Mouse (Mus musculus) hindbrain, embryonic 11.5 days (tissue): ENCODE results near the gene Cyp2c23. TPM values are rescaled to one million over a fixed set of nuclear protein-coding genes. Genes with fewer than 3 reads are reported as not detected.

Source experiments
- ATAC-seq: fragments of 200-750 bp; cut with Nextera tagmentation; 2 replicates; pipeline ENCODE4 v1.8.0; 2017; ENCODE audit warnings: mild to moderate bottlenecking, moderate TSS enrichment, moderate library complexity; ENCODE audit not compliant: low FRiP score
- DNase-seq: peaks from one replicate; pipeline ENCODE4 v3.0.0-alpha.2; 2015; ENCODE audit warnings: low spot score
- H3K27ac ChIP-seq: fragments of 300-500 bp; sonication (generic); 2 replicates; pipeline ENCODE4 v1.5.1; 2014; ENCODE audit warnings: mild to moderate bottlenecking, low read depth, low read length
- H3K27me3 ChIP-seq: fragments of 300-500 bp; sonication (generic); 2 replicates; pipeline ENCODE4 v1.6.1; 2014; ENCODE audit warnings: mild to moderate bottlenecking, low read length, moderate library complexity, mixed read lengths; ENCODE audit not compliant: control insufficient read depth, insufficient read depth
- H3K36me3 ChIP-seq: fragments of 300-500 bp; sonication (generic); 2 replicates; pipeline ENCODE4 v1.6.1; 2014; ENCODE audit warnings: mild to moderate bottlenecking, low read length, moderate library complexity, mixed read lengths; ENCODE audit not compliant: control insufficient read depth, insufficient read depth
- H3K4me1 ChIP-seq: fragments of 300-500 bp; sonication (generic); replicated peaks from 2 replicates; pipeline ENCODE4 v1.6.1; 2014; ENCODE audit warnings: low read length, mixed read lengths; ENCODE audit not compliant: control insufficient read depth, insufficient read depth
- H3K4me2 ChIP-seq: fragments of 300-500 bp; sonication (generic); replicated peaks from 2 replicates; pipeline ENCODE4 v1.6.1; 2014; ENCODE audit warnings: mild to moderate bottlenecking, low read depth, low read length
- H3K4me3 ChIP-seq: fragments of 300-500 bp; sonication (generic); 2 replicates; pipeline ENCODE4 v1.5.1; 2014; ENCODE audit warnings: low read depth, low read length
- H3K9ac ChIP-seq: fragments of 300-500 bp; sonication (generic); 2 replicates; pipeline ENCODE4 v1.6.1; 2014; ENCODE audit warnings: low read depth, low read length
- H3K9me3 ChIP-seq: fragments of 300-500 bp; sonication (generic); 2 replicates; pipeline ENCODE4 v1.6.1; 2016; ENCODE audit warnings: low read length; ENCODE audit not compliant: control insufficient read depth
- WGBS: fragments of 180-500 bp; shearing (Covaris S2); extraction: QIAGEN DNeasy Blood & Tissue Kit; methylation state at CpG from one replicate; pipeline ENCODE4 v1.1.7; 2014; 5-methylcytosine and 5-hydroxymethylcytosine counted together
- polyA plus RNA-seq: library from polyadenylated mRNA; unstranded; fragments of >200 nt; fragmentation: Nextera tagmentation; extraction: Ambion mirVana; gene quantifications from 2 replicates; pipeline ENCODE4 v1.2.1, GENCODE M21; 2014

The Cyp2c23 gene
- polyA plus RNA-seq, 1 experiment from 2014 or later, result not detected

DNA sequence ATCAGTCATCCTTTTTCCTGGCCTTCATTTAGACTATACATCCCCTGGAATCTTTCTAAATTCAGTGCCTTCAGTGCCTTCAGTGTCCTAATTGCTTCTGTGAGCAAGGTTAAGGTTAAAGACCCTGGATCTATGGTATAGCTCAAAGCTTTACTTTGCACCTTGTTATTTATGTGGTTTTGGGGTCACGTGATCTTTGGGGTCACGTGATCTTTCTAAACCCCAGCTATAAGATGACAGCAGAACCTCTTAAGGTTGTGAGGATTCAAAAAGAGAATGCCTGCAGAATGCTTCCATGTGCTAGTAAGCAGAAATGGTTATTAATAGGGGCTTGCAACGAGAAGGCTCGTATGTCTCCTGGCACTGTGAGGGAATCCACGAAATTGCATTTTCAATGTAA lies 4.4 kb upstream of the Cyp2c23 start:
- Histone ChIP-seq H3K9ac (no peak overlapping the region), H3K4me3 (no peak overlapping the region), H3K9me3 (no peaks in the 10 kb centered on the region), H3K27me3 (no peaks in the 10 kb centered on the region), H3K4me2 (no peak overlapping the region), H3K36me3 (no peaks in the 10 kb centered on the region), H3K27ac (no peak overlapping the region), H3K4me1 (no peaks in the 10 kb centered on the region)
- ATAC-seq (no peak), DNase-seq (no peak)
- 91% methylated on average over 5 of the region's 5 CpGs for WGBS

DNA sequence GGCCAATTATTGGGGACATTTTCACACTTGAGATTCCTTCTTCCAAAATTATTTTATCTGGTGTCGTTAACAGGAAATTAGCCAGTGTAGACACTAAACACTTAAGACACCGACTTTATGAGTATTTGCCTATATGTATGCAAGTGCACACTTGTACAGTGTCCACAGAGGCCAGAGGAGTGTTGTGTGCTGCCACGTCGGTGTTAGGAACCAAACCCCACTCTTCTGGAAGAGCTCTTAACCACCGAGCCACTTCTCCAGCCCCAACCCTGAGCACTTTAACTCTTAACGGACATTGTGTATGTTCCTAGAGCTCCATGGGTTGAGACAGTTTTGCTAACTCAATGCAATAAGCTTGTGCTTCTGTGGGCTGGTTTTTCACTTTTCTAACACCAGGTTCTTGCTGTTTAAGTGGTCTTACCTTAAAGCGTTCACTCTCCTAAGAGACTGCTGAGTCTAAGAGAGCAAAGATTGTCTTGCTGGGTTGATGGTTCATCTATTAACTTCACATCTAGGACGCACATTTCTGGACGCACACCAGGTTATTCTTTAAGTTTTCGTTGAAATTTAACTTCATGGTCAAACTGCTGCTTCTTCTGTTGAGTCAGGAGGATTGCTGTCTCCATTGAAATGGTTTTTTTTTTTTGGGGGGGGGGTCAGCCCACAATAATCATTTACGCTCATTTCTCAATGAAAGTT lies 3.2 kb upstream of the Cyp2c23 start:
- Histone ChIP-seq H3K27ac (no peak overlapping the region), H3K27me3 (no peaks in the 10 kb centered on the region)

DNA sequence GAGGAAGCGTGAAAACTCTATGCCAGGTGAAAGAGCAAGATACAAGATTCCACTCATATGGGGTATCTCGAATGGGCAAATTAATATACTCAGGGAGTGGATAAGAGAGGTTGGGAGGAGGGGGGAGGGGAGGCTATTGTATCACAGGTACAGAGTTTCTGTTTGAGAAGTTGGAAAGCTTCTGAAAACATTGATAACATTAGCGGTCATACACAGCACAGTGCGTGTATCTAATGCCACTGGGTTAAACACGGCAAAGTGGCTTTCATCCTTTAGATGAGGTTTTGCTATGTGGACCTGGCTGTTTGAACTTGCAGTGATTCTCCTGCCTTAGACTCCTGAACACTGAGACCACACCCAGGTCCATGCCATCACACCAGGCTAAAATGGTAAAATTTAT lies 1.0 kb upstream of the Cyp2c23 start:
- no peaks in the 10 kb centered on the region for H3K27me3 ChIP-seq
- H3K4me2 ChIP-seq, result no peak overlapping the region
- H3K4me3 ChIP-seq, result no peak overlapping the region
- H3K9me3 ChIP-seq, result no peaks in the 10 kb centered on the region
- no peaks in the 10 kb centered on the region for H3K36me3 ChIP-seq
- no peaks in the 10 kb centered on the region for H3K4me1 ChIP-seq
- no peak overlapping the region for H3K27ac ChIP-seq
- no peak for DNase-seq
- no peak overlapping the region for H3K9ac ChIP-seq
- ATAC-seq, result no peak
- 95% methylated on average over 5 of the region's 5 CpGs for WGBS

More for the DNA sequence above, 3.2 kb upstream of the Cyp2c23 start:
- WGBS, result 91% methylated on average over 11 of the region's 11 CpGs
- DNase-seq (no peak), ATAC-seq (no peak)
- no peaks in the 10 kb centered on the region for H3K9me3 ChIP-seq
- H3K4me2 ChIP-seq, result no peak overlapping the region
- H3K9ac ChIP-seq, result no peak overlapping the region
- H3K36me3 ChIP-seq, result no peaks in the 10 kb centered on the region
- H3K4me3 ChIP-seq, result no peak overlapping the region
- H3K4me1 ChIP-seq, result no peaks in the 10 kb centered on the region

DNA sequence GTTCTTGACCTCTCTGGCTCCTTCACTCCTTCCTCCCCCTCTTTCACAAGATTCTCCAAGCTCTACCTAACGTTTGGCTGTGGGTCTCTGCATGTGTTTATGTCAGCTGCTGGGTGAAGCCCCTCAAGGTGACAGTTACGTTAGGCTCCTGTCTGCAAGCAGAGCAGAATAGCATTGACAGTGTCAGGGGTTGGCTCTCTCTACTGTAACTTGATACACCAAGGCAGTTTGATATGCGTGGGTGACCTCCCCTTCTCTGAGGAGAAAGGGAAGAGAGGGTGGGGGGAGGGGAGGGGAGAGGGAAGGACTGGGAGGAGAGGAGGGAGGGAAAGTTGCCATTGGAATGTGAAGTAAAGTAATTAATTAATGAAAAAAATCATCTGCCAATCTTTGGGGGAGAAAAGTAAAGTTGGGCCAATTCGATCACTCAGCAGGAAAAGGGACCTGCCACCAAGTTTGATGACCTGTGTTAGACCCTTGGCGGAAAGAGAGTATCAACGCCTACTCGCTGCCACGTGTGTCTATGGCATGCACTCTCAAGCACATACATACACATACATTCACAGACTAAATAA lies 2.0 kb downstream of the Cyp2c23 start:
- Histone ChIP-seq H3K4me3 (no peak overlapping the region), H3K9ac (no peak overlapping the region), H3K9me3 (no peaks in the 10 kb centered on the region), H3K4me1 (no peaks in the 10 kb centered on the region), H3K27ac (no peak overlapping the region), H3K4me2 (no peak overlapping the region), H3K36me3 (no peaks in the 10 kb centered on the region), H3K27me3 (no peaks in the 10 kb centered on the region)
- WGBS, result 64% methylated on average over 8 of the region's 8 CpGs
- DNase-seq (no peak), ATAC-seq (no peak)

DNA sequence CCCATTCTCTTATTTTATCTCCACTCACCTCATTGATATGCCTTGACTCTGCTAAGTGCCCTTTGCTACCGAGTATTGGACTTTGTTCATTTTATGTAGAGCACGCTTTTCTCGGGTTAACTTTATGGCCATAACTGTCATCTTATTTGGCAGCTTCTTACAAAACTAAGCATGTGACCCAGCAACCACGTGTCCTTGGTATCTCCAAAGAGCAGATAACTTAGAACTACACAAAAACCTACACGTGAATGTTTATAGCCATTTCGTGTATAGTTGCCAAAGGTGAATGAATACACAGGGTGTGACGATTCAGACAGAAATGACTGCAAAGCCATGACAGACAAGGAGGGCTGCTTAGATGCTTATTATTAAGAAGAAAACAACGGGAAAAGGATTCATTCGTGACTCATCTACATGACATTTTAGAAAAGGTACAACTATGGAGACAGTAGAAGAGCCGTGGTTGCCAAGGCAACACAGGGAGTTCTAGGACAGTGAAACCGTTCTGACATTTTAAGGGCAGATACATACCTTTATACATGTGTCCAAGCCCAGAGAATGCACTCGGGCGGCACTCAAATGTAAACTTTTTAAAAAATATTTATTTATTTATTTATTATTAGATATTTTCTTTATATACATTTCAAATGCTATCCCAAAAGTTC lies 4.0 kb downstream of the Cyp2c23 start:
- H3K4me3 ChIP-seq, result no peak overlapping the region
- H3K4me2 ChIP-seq, result no peak overlapping the region
- no peak overlapping the region for H3K27ac ChIP-seq
- no peaks in the 10 kb centered on the region for H3K4me1 ChIP-seq
- H3K36me3 ChIP-seq, result no peaks in the 10 kb centered on the region
- no peaks in the 10 kb centered on the region for H3K9me3 ChIP-seq
- 90% methylated on average over 13 of the region's 13 CpGs for WGBS
- H3K27me3 ChIP-seq, result no peaks in the 10 kb centered on the region
- no peak for ATAC-seq
- H3K9ac ChIP-seq, result no peak overlapping the region
- DNase-seq, result no peak

DNA sequence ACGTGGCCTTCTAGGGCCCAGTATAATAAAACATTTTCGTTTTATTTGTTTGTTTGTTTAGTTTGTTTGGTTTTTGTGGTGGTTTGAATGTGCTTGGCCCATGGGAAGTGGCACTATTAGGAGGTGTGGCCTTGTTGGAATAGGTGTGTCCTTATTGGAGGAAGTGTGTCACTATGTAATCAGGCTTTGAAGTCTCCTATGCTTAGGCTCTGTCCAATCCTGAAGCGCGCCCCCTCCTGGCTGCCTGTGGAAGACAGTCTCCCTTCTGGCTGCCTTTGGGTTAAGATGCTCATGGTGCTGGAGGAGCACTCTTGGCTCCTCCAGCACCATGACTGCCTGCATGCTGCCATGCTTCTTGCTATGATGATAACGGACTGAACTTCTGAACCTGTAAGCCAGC lies 5.9 kb downstream of the Cyp2c23 start:
- no peak overlapping the region for H3K4me2 ChIP-seq
- no peaks in the 10 kb centered on the region for H3K27me3 ChIP-seq
- H3K36me3 ChIP-seq, result no peaks in the 10 kb centered on the region
- DNase-seq (peak; percentile 11), ATAC-seq (no peak)
- H3K9ac ChIP-seq, result no peak overlapping the region
- 71% methylated on average over 5 of the region's 5 CpGs for WGBS
- H3K4me3 ChIP-seq, result no peak overlapping the region
- H3K4me1 ChIP-seq, result no peaks in the 10 kb centered on the region
- H3K27ac ChIP-seq, result no peak overlapping the region
- no peaks in the 10 kb centered on the region for H3K9me3 ChIP-seq

DNA sequence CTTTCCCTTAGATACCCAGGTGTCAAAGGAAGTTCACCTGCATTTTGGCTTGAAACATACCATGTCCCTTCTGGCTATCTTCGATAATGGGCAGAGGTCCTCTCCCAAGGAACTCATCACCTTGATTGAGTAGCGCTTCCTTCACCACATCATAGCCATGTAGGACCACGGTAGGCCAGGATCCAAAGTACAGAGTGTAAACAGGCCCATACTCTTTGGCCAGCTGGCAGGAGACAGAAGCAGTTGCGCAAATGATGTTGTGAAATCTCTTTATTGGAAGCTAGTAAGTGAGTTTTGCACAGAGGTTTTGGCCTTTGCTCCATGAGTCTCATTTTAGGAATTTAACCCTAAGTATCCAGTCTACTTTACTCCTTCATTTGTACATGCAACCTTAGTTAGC lies 7.5 kb downstream of the Cyp2c23 start:
- Histone ChIP-seq H3K27me3 (no peaks in the 10 kb centered on the region), H3K9ac (no peak overlapping the region), H3K36me3 (no peaks in the 10 kb centered on the region), H3K4me1 (no peaks in the 10 kb centered on the region), H3K9me3 (no peaks in the 10 kb centered on the region), H3K4me3 (no peak overlapping the region), H3K4me2 (no peak overlapping the region), H3K27ac (no peak overlapping the region)
- 90% methylated on average over 4 of the region's 4 CpGs for WGBS
- no peak for ATAC-seq
- no peak for DNase-seq

DNA sequence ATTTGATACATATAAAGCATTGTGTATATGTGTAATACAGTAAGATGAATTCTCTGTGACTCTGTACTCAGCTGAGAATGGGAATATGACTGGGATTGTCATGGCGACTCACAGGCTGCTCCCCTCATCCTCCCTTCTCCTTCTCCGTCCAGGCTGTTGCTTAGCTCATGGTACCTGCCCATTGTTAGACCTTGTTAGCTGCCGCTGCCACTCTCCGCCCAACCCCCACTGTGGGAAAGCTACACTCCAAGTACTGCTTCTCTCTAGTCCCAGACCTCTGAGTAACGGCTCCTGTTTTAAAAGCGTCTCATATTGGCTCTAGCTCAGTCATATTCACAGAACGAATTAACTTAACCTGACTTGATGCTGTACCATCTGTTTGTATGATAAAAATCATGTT lies 9.3 kb downstream of the Cyp2c23 start:
- no peaks in the 10 kb centered on the region for H3K9me3 ChIP-seq
- no peak overlapping the region for H3K4me2 ChIP-seq
- no peaks in the 10 kb centered on the region for H3K36me3 ChIP-seq
- no peak overlapping the region for H3K4me3 ChIP-seq
- no peak overlapping the region for H3K9ac ChIP-seq
- 64% methylated on average over 7 of the region's 7 CpGs for WGBS
- H3K27me3 ChIP-seq, result no peaks in the 10 kb centered on the region
- DNase-seq, result no peak
- H3K27ac ChIP-seq, result no peak overlapping the region
- no peaks in the 10 kb centered on the region for H3K4me1 ChIP-seq
- ATAC-seq, result no peak

DNA sequence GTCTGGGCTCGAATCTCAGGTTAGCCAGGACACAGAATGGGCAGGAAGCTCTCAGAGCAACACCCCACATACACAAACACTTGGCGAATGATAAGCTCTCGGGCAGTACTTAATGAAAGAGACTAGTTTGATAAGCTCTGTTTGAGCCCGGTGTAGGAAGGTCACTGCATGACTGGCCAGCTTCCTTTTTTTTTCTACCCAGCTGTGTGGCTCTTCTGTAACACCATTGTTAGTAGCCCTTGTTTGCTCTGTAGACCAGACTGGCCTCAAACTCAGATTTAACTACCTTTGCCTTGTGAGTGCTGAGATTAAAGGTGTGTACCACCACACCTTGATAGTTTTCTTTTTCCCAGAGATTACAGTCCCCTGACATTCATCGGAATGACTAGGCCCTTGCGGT lies 15.1 kb downstream of the Cyp2c23 start:
- Histone ChIP-seq H3K27ac (no peak overlapping the region), H3K36me3 (no peaks in the 10 kb centered on the region), H3K4me1 (no peaks in the 10 kb centered on the region), H3K4me2 (no peak overlapping the region), H3K4me3 (no peak overlapping the region), H3K27me3 (no peaks in the 10 kb centered on the region), H3K9me3 (no peaks in the 10 kb centered on the region), H3K9ac (no peak overlapping the region)
- 89% methylated on average over 6 of the region's 6 CpGs for WGBS
- no peak for ATAC-seq
- DNase-seq, result no peak
